Mouse (Mus musculus): Measurements from ENCODE around the gene Ccdc73.
A peak's percentile ranks its signal among the peaks of the same experiment; 100 is the strongest.

Ccdc73 gene

GRCm38 (mm10) chr2:105026950-105027695 is 159.5 kb downstream of the Ccdc73 start:
- DNase-seq (ENCODE audit: low read depth, low spot score): no peak

DNA sequence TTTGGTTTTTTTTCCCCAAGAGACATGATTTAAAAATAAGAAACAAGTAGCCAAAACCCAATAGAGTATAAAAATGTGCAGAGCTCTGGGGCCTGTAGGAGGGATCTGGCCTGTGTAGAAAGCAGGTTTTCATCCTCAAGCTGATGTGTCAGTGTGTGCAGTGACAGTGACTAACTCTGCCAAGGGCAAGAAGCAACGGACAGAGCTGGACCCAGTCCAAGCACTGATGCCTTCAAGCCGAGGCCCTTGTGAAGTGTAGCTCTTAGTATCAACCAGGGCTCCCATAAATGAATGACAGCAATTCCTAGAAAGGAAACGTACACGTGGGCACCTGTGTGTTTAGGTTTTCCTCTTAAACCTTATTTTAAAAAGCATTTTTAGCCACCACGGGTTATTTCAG is 161.2 kb downstream of the Ccdc73 start:
- DNase-seq (ENCODE audit: low read depth, low spot score): no peak

DNA sequence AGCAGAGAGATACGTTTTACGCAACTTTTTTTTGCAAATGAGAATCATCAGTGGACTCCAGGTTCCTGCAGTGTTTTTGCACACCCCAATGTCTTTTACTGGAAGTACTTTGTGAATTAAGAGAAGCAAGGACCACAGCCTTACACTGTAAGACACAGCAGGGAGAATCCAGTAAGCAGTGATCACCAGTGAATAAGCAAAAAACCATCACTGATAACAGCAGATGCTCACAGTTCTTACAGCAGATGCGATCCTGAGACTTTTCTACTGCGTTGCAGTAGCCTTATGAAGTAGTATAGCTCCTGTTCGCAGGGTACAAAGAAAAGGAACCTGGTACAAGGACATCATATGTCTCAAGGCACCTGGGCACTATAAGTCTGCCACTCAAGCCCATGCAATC is 162.9 kb downstream of the Ccdc73 start:
- no peak for DNase-seq (ENCODE audit: low read depth, low spot score)

DNA sequence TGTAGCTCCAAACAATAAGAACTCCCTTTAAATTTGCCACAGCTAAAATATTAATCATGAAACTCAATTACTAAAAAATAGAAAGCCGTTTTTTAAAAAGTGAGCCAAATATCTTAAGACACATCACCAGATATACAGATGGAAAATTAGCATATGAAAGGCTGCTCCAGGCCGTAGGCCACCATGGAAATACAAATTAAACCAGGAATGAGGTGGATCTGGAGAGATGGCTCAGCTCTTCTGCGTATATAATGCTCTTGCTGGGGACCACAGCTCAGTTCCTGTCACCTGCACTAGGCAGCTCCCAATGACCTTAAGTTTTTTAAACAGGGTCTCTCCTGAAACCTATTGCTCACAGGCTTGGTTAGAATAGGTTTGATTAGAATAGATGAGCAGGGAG is 166.5 kb downstream of the Ccdc73 start:
- no peak for DNase-seq (ENCODE audit: low read depth, low spot score)

DNA sequence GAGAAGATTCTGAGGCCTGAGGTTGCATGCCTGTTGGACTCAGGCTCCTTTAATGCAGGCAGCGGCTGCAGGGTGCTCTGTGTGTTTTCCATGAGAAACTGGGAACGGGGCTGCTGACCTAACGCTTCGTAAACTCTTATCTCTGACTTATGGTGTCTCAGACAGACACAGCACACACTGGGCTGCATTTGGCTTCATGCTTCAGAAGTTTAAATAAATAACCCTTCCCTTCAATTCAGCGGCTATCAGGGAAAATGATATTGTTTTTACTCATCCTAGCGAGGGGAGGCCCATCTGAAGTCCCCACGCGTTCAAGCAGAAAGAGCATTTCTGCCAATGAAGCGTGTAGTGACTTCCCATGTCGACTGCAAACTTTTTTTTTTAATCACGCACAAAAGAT is 168.4 kb downstream of the Ccdc73 start:
- DNase-seq (ENCODE audit: low read depth, low spot score): no peak

DNA sequence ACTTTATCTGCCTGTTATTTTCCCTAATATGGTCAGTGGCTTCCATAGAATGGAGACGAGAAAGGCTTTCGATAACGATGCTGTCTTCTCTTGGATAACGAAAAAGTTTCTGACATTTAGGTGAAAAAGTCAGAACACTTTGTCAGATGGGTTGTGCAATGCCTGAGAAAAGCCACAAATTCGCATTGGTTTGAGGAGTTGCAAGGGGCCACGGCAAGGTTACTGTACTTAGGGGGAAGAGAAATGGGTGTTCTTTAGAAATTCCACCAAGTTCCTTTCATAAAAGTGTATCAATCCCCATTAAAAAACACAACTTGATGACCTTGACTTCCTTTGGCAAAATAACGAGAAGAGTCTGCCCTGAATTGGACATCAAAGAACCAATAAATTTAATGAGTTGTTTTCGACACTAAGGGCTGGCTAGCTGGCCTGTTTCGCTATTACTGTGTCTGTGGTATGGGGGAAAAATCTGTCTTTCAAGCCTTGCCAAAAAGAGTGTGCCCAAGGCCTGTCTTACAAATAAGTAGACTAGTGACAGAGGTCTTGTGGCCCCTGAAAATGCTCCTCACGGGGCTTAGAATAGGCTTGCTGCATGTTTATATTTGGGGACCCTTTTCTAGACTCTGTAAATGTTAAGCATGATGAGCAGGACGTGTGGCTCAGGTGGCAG is 168.9 kb downstream of the Ccdc73 start:
- no peak for DNase-seq (ENCODE audit: low read depth, low spot score)

- DNase-seq (ENCODE audit: low read depth, low spot score): peak; percentile 12
Observed at GRCm38 (mm10) chr2:105037956-105038569, 170.5 kb downstream of the Ccdc73 start.

- no peak for DNase-seq (ENCODE audit: low read depth, low spot score)
Observed at GRCm38 (mm10) chr2:105038879-105039278, 171.3 kb downstream of the Ccdc73 start.

DNA sequence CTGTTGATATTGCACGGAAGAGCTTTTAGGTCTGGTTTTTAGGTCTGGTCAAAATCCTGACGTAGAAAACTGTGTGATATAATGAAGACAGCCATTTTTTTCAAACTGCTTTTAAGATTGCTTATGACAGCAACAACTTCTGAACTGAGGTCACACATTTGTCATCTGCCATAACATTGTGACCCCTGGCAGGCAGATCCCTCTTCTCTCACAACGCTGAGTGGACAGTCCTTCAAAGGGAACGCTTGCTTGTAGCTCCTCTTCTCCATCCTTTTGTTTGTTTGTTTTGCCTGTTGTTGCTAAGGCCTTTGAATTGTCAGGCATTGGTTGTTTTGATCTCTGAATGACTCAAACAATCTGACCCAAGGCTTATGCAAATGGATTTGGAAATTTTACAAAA is 173.3 kb downstream of the Ccdc73 start:
- no peak for DNase-seq (ENCODE audit: low read depth, low spot score)

- DNase-seq (ENCODE audit: low read depth, low spot score): no peak
Observed at GRCm38 (mm10) chr2:105043152-105043551, 175.5 kb downstream of the Ccdc73 start.

GRCm38 (mm10) chr2:105048301-105048700 is 180.7 kb downstream of the Ccdc73 start:
- DNase-seq (ENCODE audit: low read depth, low spot score): no peak

GRCm38 (mm10) chr2:105055529-105055928 is 187.9 kb downstream of the Ccdc73 start:
- no peak for DNase-seq (ENCODE audit: low read depth, low spot score)

- no peak for DNase-seq (ENCODE audit: low read depth, low spot score)
Observed at GRCm38 (mm10) chr2:105058577-105059116, 191.0 kb downstream of the Ccdc73 start.

DNA sequence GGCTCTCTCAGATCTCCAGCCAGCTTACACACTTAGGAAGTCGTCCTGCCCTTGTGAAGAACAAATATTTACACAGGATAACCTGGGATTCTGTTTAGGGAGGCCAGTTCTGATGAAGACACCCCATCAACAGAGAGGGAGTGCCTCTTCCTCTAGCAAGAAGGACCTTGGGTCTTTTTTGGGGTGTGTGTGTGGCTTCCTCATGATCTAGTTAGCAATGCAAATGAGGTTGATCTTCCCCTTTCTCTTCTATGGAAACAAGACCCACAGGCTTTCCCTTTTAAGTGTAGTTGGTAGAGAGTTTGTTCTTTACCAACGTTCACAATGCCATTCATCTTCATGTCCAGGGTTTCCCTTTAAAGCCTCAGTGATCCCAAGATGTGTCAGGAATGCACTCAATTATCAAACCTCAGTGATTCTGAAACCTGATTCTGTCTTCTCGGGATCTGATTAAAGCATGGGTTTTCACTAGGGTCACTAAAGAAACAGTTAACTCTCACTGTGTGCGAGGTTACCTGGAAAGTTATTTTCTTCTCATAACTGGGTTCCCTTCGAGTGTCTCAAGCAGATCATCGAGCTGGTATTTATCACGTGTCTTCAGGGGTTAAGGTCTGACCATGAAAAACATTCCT is 195.3 kb downstream of the Ccdc73 start:
- DNase-seq (ENCODE audit: low read depth, low spot score): no peak
